Mouse (Mus musculus) olfactory bulb, adult 2 months (tissue): ENCODE data around the gene Krt2.

Experiments used
- CTCF ChIP-seq: fragments of 200-500 bp; IDR thresholded peaks from 2 replicates; pipeline ENCODE4 v1.5.1; 2012; ENCODE audit warnings: low read depth, mild to moderate bottlenecking, low read length, moderate library complexity; ENCODE audit not compliant: insufficient read depth
- POLR2A ChIP-seq: fragments of 200-500 bp; IDR thresholded peaks from 2 replicates; pipeline ENCODE4 v1.6.1; 2012; ENCODE audit warnings: mild to moderate bottlenecking, low read depth, low read length, moderate library complexity; ENCODE audit not compliant: insufficient read depth

DNA sequence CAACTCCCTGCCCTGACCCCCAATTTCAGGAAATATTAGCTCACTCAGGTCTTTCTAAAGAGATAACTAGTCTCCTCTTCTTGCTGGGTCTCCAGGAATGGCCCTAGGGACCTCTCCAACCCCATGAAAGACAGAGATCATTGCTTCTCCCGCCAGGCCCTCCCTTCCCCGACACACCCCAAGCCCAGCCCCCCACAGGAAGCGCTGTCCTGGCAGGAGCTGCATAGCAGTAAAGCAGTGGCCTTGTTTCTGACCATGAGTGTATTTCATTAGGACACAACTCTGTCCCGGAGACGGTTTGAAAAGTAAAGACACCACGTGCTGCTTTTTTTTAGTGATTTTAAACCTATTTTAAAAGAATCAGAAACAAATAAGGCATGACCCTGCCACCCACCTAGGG, 15.2 kb upstream of the Krt2 start:
- TF ChIP-seq POLR2A (no peak), CTCF (no peak)
